Mouse (Mus musculus) heart, adult 2 months (tissue): ENCODE results near the gene Cyp27a1. TPM values are rescaled to one million over a fixed set of nuclear protein-coding genes. Genes with fewer than 3 reads are reported as not detected.
A peak's percentile ranks its signal among the peaks of the same experiment; 100 is the strongest.

ENCODE experiments used
- DNase-seq, 2 experiments: peaks; one replicate each; pipeline ENCODE4 v3.0.0; 2021
- H3K27ac ChIP-seq: fragments of 200-600 bp; 2 replicates; pipeline ENCODE4 v1.8.1; 2022
- H3K27me3 ChIP-seq: fragments of 200-500 bp; 2 replicates; pipeline ENCODE4 v1.6.1; 2012; ENCODE audit warnings: mild to moderate bottlenecking, low read length, inconsistent platforms, mixed read lengths; ENCODE audit not compliant: control insufficient read depth, insufficient read depth
- H3K36me3 ChIP-seq: fragments of 200-500 bp; 2 replicates; pipeline ENCODE4 v1.6.1; 2012; ENCODE audit warnings: low read length, inconsistent platforms; ENCODE audit not compliant: control insufficient read depth, insufficient read depth
- H3K4me1 ChIP-seq: fragments of 200-500 bp; 2 replicates; pipeline ENCODE4 v1.6.1; 2011; ENCODE audit warnings: low read length; ENCODE audit not compliant: control insufficient read depth, insufficient read depth
- H3K4me3 ChIP-seq: fragments of 200-600 bp; 2 replicates; pipeline ENCODE4 v1.8.1; 2022
- H3K79me2 ChIP-seq: fragments of 200-500 bp; replicated peaks from 2 replicates; pipeline ENCODE4 v1.6.1; 2012; ENCODE audit warnings: mild to moderate bottlenecking, inconsistent platforms, low read length, moderate library complexity, mixed read lengths; ENCODE audit not compliant: control insufficient read depth, insufficient read depth
- H3K9ac ChIP-seq: fragments of 200-500 bp; 2 replicates; pipeline ENCODE4 v1.6.1; 2012; ENCODE audit warnings: low read depth, mild to moderate bottlenecking, control low read depth, inconsistent platforms, low read length, mixed read lengths
- CTCF ChIP-seq: fragments of 200-600 bp; IDR thresholded peaks from 2 replicates; pipeline ENCODE4 v1.8.1; 2022; ENCODE audit warnings: antibody characterized with exemption, mild to moderate bottlenecking, moderate library complexity
- EP300 ChIP-seq: fragments of 200-500 bp; IDR thresholded peaks from 2 replicates; pipeline ENCODE4 v1.6.1; 2011; ENCODE audit warnings: low read depth, low read length, control low read depth; ENCODE audit not compliant: insufficient read depth
- POLR2A ChIP-seq: fragments of 200-500 bp; IDR thresholded peaks from 2 replicates; pipeline ENCODE4 v1.6.1; 2011; ENCODE audit warnings: mild to moderate bottlenecking, low read depth, low read length, control low read depth; ENCODE audit not compliant: insufficient read depth
- WGBS: fragments of 180-500 bp; shearing (Covaris S2); methylation state at CpG from one replicate; pipeline ENCODE4 v1.1.7; 2018; 5-methylcytosine and 5-hydroxymethylcytosine counted together
- intact Hi-C: fragments of 180-260 bp; cut with DNase I; formaldehyde crosslinking; loops from one replicate; pipeline ENCODE4 v1.15.1; 2025
- polyA plus RNA-seq: library from polyadenylated mRNA; depleted of rRNA; stranded (reverse); fragments of >200 nt; gene quantifications from 2 replicates; pipeline ENCODE4 v1.2.3, GENCODE M21; 2012
- total RNA-seq, 2 experiments: library from RNA; stranded (reverse); gene quantifications; 2 replicates each; pipeline ENCODE4 v1.2.3; 2021

Cyp27a1 gene
- total and polyA plus RNA-seq, 3 experiments, result 10.1 to 22.2 (median 18.1) TPM

- Histone ChIP-seq H3K4me1 (peaks cover 6% of the 10 kb centered on the region), H3K36me3 (no peaks in the 10 kb centered on the region), H3K79me2 (no peaks in the 10 kb centered on the region), H3K27me3 (no peaks in the 10 kb centered on the region), H3K4me3 (no peak overlapping the region), H3K9ac (no peak overlapping the region), H3K27ac (no peak overlapping the region)
- intact Hi-C loops, result no loop called here
- TF ChIP-seq POLR2A, result no peak
- TF ChIP-seq EP300, result no peak
- no peak for TF ChIP-seq CTCF
- 93% methylated on average over 3 of the region's 3 CpGs for WGBS
- DNase-seq, result no peak
These were observed 39.5 kb downstream of the Cyp27a1 start for GRCm38 (mm10) chr1:74752833-74753232.

GRCm38 (mm10) chr1:74753266-74753974 is 40.0 kb downstream of the Cyp27a1 start:
- Histone ChIP-seq H3K4me1 (peaks cover 5% of the 10 kb centered on the region), H3K27ac (no peak overlapping the region), H3K27me3 (no peaks in the 10 kb centered on the region), H3K4me3 (no peak overlapping the region), H3K79me2 (no peaks in the 10 kb centered on the region), H3K9ac (no peak overlapping the region), H3K36me3 (no peaks in the 10 kb centered on the region)
- 78% methylated on average over 8 of the region's 8 CpGs for WGBS
- no peak for DNase-seq
- intact Hi-C loops, result no loop called here
- TF ChIP-seq POLR2A, result no peak
- no peak for TF ChIP-seq CTCF
- TF ChIP-seq EP300, result no peak

DNA sequence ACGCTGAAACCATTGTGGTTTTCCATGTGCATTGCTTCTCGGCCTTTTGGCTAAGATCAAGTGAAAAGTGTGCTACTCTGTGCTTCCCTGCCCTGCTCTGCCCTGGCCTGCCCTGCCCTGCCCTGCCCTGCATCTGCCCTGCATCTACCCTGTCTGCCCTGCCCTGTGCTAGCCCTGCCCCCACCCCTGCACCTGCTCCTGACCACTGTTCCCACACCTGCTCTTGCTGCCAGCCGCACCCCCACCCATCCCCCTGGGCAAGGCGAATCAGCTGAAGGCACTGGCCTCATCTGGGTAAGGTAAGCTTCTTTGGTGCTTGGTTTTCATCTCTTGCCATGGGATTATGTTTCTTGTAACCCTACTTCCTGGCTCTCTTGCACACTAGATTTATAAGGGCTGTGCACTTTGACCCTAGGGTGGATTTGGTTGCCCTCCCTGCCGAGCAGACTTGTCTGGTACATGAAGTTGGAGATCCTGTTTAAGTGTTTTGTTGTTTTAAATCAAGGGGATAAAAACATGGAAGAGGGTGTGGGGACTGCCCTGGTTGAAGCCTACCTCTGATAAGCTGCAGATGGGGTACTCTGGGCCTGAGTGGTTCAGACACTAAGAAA is 40.9 kb downstream of the Cyp27a1 start:
- H3K27ac ChIP-seq, result no peak overlapping the region
- peaks cover 1% of the 10 kb centered on the region for H3K4me1 ChIP-seq
- no peak for DNase-seq
- 73% methylated on average over 5 of the region's 5 CpGs for WGBS
- no peaks in the 10 kb centered on the region for H3K79me2 ChIP-seq
- H3K9ac ChIP-seq, result no peak overlapping the region
- H3K27me3 ChIP-seq, result no peaks in the 10 kb centered on the region
- intact Hi-C loops, result no loop called here
- TF ChIP-seq POLR2A, result no peak
- TF ChIP-seq CTCF, result no peak
- no peak for TF ChIP-seq EP300
- no peak overlapping the region for H3K4me3 ChIP-seq
- no peaks in the 10 kb centered on the region for H3K36me3 ChIP-seq

- DNase-seq, result peak; percentile 41 to 57
- TF ChIP-seq CTCF (peak; percentile 87), EP300 (peak; percentile 47; the same call in 1 of the 2 replicates), POLR2A (no peak)
- intact Hi-C loops, result loop anchor here (1.0 to 5.0 kb wide), 3 partner anchors 47 to 300 kb away; partner anchors contain the start of genes Cyp27a1, Rnf25 and Stk36
- Histone ChIP-seq H3K9ac (no peak overlapping the region), H3K27me3 (no peaks in the 10 kb centered on the region), H3K36me3 (no peaks in the 10 kb centered on the region), H3K4me1 (no peaks in the 10 kb centered on the region; the same call in 1 of the 2 replicates), H3K27ac (no peak overlapping the region), H3K79me2 (no peaks in the 10 kb centered on the region), H3K4me3 (no peak overlapping the region)
- 14% methylated on average over 4 of the region's 4 CpGs for WGBS
These were observed 46.4 kb downstream of the Cyp27a1 start for GRCm38 (mm10) chr1:74759773-74760172.

- TF ChIP-seq CTCF (peak; percentile 74), EP300 (no peak), POLR2A (no peak)
- Histone ChIP-seq H3K27me3 (0 out of 2 replicates have a peak, but pooled peaks cover 1% of the 10 kb centered on the region), H3K4me1 (no peaks in the 10 kb centered on the region; the same call in 1 of the 2 replicates), H3K36me3 (no peaks in the 10 kb centered on the region), H3K79me2 (no peaks in the 10 kb centered on the region), H3K9ac (no peak overlapping the region), H3K27ac (no peak overlapping the region), H3K4me3 (no peak overlapping the region)
- peak; percentile 64 to 65 for DNase-seq
- 5% methylated on average over 6 of the region's 6 CpGs for WGBS
- intact Hi-C loops, result loop anchor here (5.0 kb wide), 1 partner anchor 161 kb away; the partner anchor contains the start of genes Rnf25 and Stk36
These were observed 49.7 kb downstream of the Cyp27a1 start for GRCm38 (mm10) chr1:74763081-74763480.
